Mouse (Mus musculus) 3134 (cell line): ENCODE measurements at regions not wholly inside any gene's neighbourhood (a gene's known extent, or its start where the extent isn't known, plus 50 kb on each side); places are given as distances from the start of the nearest gene placed in this dataset.

Experiments used
- DNase-seq: peaks from one replicate; pipeline ENCODE4 v3.0.0-alpha.2; 2011; ENCODE audit warnings: low spot score; ENCODE audit not compliant: insufficient read length; ENCODE audit errors: extremely low read depth

GRCm38 (mm10) chr12:27065011-27065517 lies 277.3 kb downstream of the Sox11 start:
- no peak for DNase-seq

- no peak for DNase-seq
Observed at GRCm38 (mm10) chr12:27063518-27063917, 278.9 kb downstream of the Sox11 start.

- DNase-seq = no peak
Observed at GRCm38 (mm10) chr12:27062511-27063264, 279.7 kb downstream of the Sox11 start.

GRCm38 (mm10) chr12:27062061-27062461 lies 280.3 kb downstream of the Sox11 start:
- DNase-seq = no peak

- DNase-seq = no peak
Observed at GRCm38 (mm10) chr12:27060899-27061762, 281.2 kb downstream of the Sox11 start.

- DNase-seq = no peak
Observed at GRCm38 (mm10) chr12:27059885-27060284, 282.5 kb downstream of the Sox11 start.

- DNase-seq = no peak
Observed at GRCm38 (mm10) chr12:27054411-27054810, 288.0 kb downstream of the Sox11 start.

GRCm38 (mm10) chr12:27037922-27038321 lies 304.5 kb downstream of the Sox11 start:
- DNase-seq = no peak

- no peak for DNase-seq
Observed at GRCm38 (mm10) chr12:27019751-27020150, 322.6 kb downstream of the Sox11 start.

GRCm38 (mm10) chr12:27018366-27018765 lies 324.0 kb downstream of the Sox11 start:
- DNase-seq = no peak

- DNase-seq = no peak
Observed at GRCm38 (mm10) chr12:26999287-26999686, 343.1 kb downstream of the Sox11 start.

GRCm38 (mm10) chr12:26976284-26977065 lies 365.9 kb downstream of the Sox11 start:
- no peak for DNase-seq

- no peak for DNase-seq
Observed at GRCm38 (mm10) chr12:26972495-26973113, 369.8 kb downstream of the Sox11 start.

- no peak for DNase-seq
Observed at GRCm38 (mm10) chr12:26967018-26967737, 375.2 kb downstream of the Sox11 start.

- DNase-seq = no peak
Observed at GRCm38 (mm10) chr12:26963917-26964316, 378.5 kb downstream of the Sox11 start.

GRCm38 (mm10) chr12:26939831-26940230 lies 402.5 kb downstream of the Sox11 start:
- no peak for DNase-seq

GRCm38 (mm10) chr12:26937836-26938235 lies 404.5 kb downstream of the Sox11 start:
- DNase-seq = no peak

GRCm38 (mm10) chr12:26936696-26937458 lies 405.5 kb downstream of the Sox11 start:
- DNase-seq = no peak
